Mouse (Mus musculus): ENCODE data around the gene Akt1. TPM values are rescaled to one million over a fixed set of nuclear protein-coding genes. Genes with fewer than 3 reads are reported as not detected.

The Akt1 gene
- 121 and 125 TPM in 2 replicates for polyA plus RNA-seq (2015; fragmentation: Nextera tagmentation; extraction: Ambion mirVana)

GRCm38 (mm10) chr12:112674132-112675011 is at the start of gene Akt1:
Gene Akt1 (minus strand): TSS chr12:112674884.
- peaks cover 17% of the 10 kb centered on the region for H3K4me1 ChIP-seq (replicated peaks; ENCODE audit: control insufficient read depth, insufficient read depth, low read length)
- H3K9ac ChIP-seq (ENCODE audit: low read depth, low read length): peak within 1 kb of the TSS; percentile 98
- no peaks in the 10 kb centered on the region for H3K27me3 ChIP-seq (replicated peaks; ENCODE audit: control insufficient read depth, insufficient read depth, low read length)
- H3K9me3 ChIP-seq (ENCODE audit: control insufficient read depth): no peaks in the 10 kb centered on the region
- under 1% methylated on average over 43 of the region's 70 CpGs for WGBS
- peaks cover 21% of the 10 kb centered on the region; the same call in 1 of the 2 replicates for H3K36me3 ChIP-seq (ENCODE audit: control insufficient read depth, insufficient read depth)
- peak within 1 kb of the TSS; percentile 95 for H3K4me3 ChIP-seq (ENCODE audit: low read depth, low read length)
- peak; percentile 43 for ATAC-seq
- H3K4me2 ChIP-seq (replicated peaks; ENCODE audit: low read depth): peak within 1 kb of the TSS; percentile 86
- no peak for TF ChIP-seq CTCF (IDR thresholded peaks at IDR 0.05; ENCODE audit: low read depth)
- peak within 1 kb of the TSS; percentile 99 for H3K27ac ChIP-seq (ENCODE audit: low read depth, low read length)

GRCm38 (mm10) chr12:112724077-112724805 is 49.6 kb upstream of the Akt1 start:
- TF ChIP-seq CTCF (IDR thresholded peaks at IDR 0.05; ENCODE audit: low read depth): peak; percentile 81
- no peak overlapping the region for H3K27ac ChIP-seq (ENCODE audit: low read depth, low read length)
- no peak overlapping the region; the same call in 1 of the 2 replicates for H3K4me3 ChIP-seq (ENCODE audit: low read depth, low read length)
- no peaks in the 10 kb centered on the region for H3K27me3 ChIP-seq (replicated peaks; ENCODE audit: control insufficient read depth, insufficient read depth, low read length)
- peak; percentile 26; the same call in 1 of the 2 replicates for ATAC-seq
- peaks cover 18% of the 10 kb centered on the region; the same call in 1 of the 2 replicates for H3K36me3 ChIP-seq (ENCODE audit: control insufficient read depth, insufficient read depth)
- no peaks in the 10 kb centered on the region; the same call in 1 of the 2 replicates for H3K4me1 ChIP-seq (replicated peaks; ENCODE audit: control insufficient read depth, insufficient read depth, low read length)
- no peaks in the 10 kb centered on the region for H3K9me3 ChIP-seq (ENCODE audit: control insufficient read depth)
- H3K4me2 ChIP-seq (replicated peaks; ENCODE audit: low read depth): no peak overlapping the region
- WGBS: 75% methylated on average over 11 of the region's 11 CpGs
- no peak overlapping the region for H3K9ac ChIP-seq (ENCODE audit: low read depth, low read length)

- Histone ChIP-seq H3K27ac (ENCODE audit: low read depth, low read length) (no peak overlapping the region), H3K4me2 (replicated peaks; ENCODE audit: low read depth) (peak overlapping the region; percentile 99), H3K27me3 (replicated peaks; ENCODE audit: control insufficient read depth, insufficient read depth, low read length) (no peaks in the 10 kb centered on the region), H3K9me3 (ENCODE audit: control insufficient read depth) (no peaks in the 10 kb centered on the region), H3K36me3 (ENCODE audit: control insufficient read depth, insufficient read depth) (peaks cover 14% of the 10 kb centered on the region; the same call in 1 of the 2 replicates), H3K9ac (ENCODE audit: low read depth, low read length) (no peak overlapping the region), H3K4me1 (replicated peaks; ENCODE audit: control insufficient read depth, insufficient read depth, low read length) (no peaks in the 10 kb centered on the region; the same call in 1 of the 2 replicates), H3K4me3 (ENCODE audit: low read depth, low read length) (no peak overlapping the region; the same call in 1 of the 2 replicates)
- no peak for ATAC-seq
- no peak for TF ChIP-seq CTCF (IDR thresholded peaks at IDR 0.05; ENCODE audit: low read depth)
- WGBS: 75% methylated on average over 6 of the region's 6 CpGs
Measured at GRCm38 (mm10) chr12:112723445-112723844, 48.8 kb upstream of the Akt1 start.

GRCm38 (mm10) chr12:112723028-112723330 is 48.3 kb upstream of the Akt1 start:
- Histone ChIP-seq H3K4me1 (replicated peaks; ENCODE audit: control insufficient read depth, insufficient read depth, low read length) (no peaks in the 10 kb centered on the region; the same call in 1 of the 2 replicates), H3K4me2 (replicated peaks; ENCODE audit: low read depth) (peak overlapping the region; percentile 99), H3K9me3 (ENCODE audit: control insufficient read depth) (no peaks in the 10 kb centered on the region), H3K27me3 (replicated peaks; ENCODE audit: control insufficient read depth, insufficient read depth, low read length) (no peaks in the 10 kb centered on the region), H3K27ac (ENCODE audit: low read depth, low read length) (peak overlapping the region; percentile 98; the same call in 1 of the 2 replicates), H3K36me3 (ENCODE audit: control insufficient read depth, insufficient read depth) (peaks cover 16% of the 10 kb centered on the region; the same call in 1 of the 2 replicates), H3K4me3 (ENCODE audit: low read depth, low read length) (peak overlapping the region; percentile 84), H3K9ac (ENCODE audit: low read depth, low read length) (peak overlapping the region; percentile 87; the same call in 1 of the 2 replicates)
- WGBS: 13% methylated on average over 5 of the region's 5 CpGs
- ATAC-seq: no peak
- no peak for TF ChIP-seq CTCF (IDR thresholded peaks at IDR 0.05; ENCODE audit: low read depth)

GRCm38 (mm10) chr12:112722240-112723027 is 47.8 kb upstream of the Akt1 start:
- TF ChIP-seq CTCF (IDR thresholded peaks at IDR 0.05; ENCODE audit: low read depth): no peak
- WGBS: under 1% methylated on average over 67 of the region's 75 CpGs

More at GRCm38 (mm10) chr12:112722240-112723027, 47.8 kb upstream of the Akt1 start:
- Histone ChIP-seq H3K4me1 (replicated peaks; ENCODE audit: control insufficient read depth, insufficient read depth, low read length) (no peaks in the 10 kb centered on the region; the same call in 1 of the 2 replicates), H3K9me3 (ENCODE audit: control insufficient read depth) (no peaks in the 10 kb centered on the region), H3K4me3 (ENCODE audit: low read depth, low read length) (peak overlapping the region; percentile 84), H3K27me3 (replicated peaks; ENCODE audit: control insufficient read depth, insufficient read depth, low read length) (no peaks in the 10 kb centered on the region), H3K9ac (ENCODE audit: low read depth, low read length) (peak overlapping the region; percentile 87), H3K36me3 (ENCODE audit: control insufficient read depth, insufficient read depth) (peaks cover 22% of the 10 kb centered on the region; the same call in 1 of the 2 replicates), H3K27ac (ENCODE audit: low read depth, low read length) (peak overlapping the region; percentile 98), H3K4me2 (replicated peaks; ENCODE audit: low read depth) (peak overlapping the region; percentile 99)
- peak; percentile 54 for ATAC-seq
